Mouse (Mus musculus) lung, adult 2 months (tissue): ENCODE data around the gene Iqgap1. TPM values are rescaled to one million over a fixed set of nuclear protein-coding genes. Genes with fewer than 3 reads are reported as not detected.
A peak's percentile ranks its signal among the peaks of the same experiment; 100 is the strongest.

Source experiments
- DNase-seq: peaks from one replicate; pipeline ENCODE4 v3.0.0; 2022
- H3K4me1 ChIP-seq: fragments of 200-500 bp; 2 replicates; pipeline ENCODE4 v1.6.1; 2011; ENCODE audit warnings: low read length; ENCODE audit not compliant: control insufficient read depth, insufficient read depth
- H3K4me3 ChIP-seq: fragments of 200-500 bp; replicated peaks from 2 replicates; pipeline ENCODE3; 2011; ENCODE audit warnings: low read depth, mild to moderate bottlenecking, control low read depth, low read length; ENCODE audit errors: extremely low read depth
- CTCF ChIP-seq: fragments of 200-500 bp; IDR thresholded peaks from 2 replicates; pipeline ENCODE4 v1.5.1; 2011; ENCODE audit warnings: mild to moderate bottlenecking, low read length, control low read depth; ENCODE audit not compliant: insufficient read depth
- POLR2A ChIP-seq: fragments of 200-500 bp; IDR thresholded peaks from 2 replicates; pipeline ENCODE4 v1.6.1; 2011; ENCODE audit warnings: low read depth, mild to moderate bottlenecking, control low read depth, low read length, borderline replicate concordance; ENCODE audit errors: extremely low read depth
- WGBS: fragments of 180-500 bp; shearing (Covaris S2); methylation state at CpG from one replicate; pipeline ENCODE4 v1.1.7; 2018; 5-methylcytosine and 5-hydroxymethylcytosine counted together
- polyA plus RNA-seq: library from polyadenylated mRNA; depleted of rRNA; stranded (reverse); fragments of >200 nt; gene quantifications from 2 replicates; pipeline ENCODE4 v1.2.3, GENCODE M21; 2012

Gene Iqgap1
- polyA plus RNA-seq, 1 experiment: 135 TPM

- Histone ChIP-seq H3K4me3 (no peak overlapping the region), H3K4me1 (no peaks in the 10 kb centered on the region)
- DNase-seq: no peak
- TF ChIP-seq POLR2A (no peak), CTCF (no peak)
- 81% methylated on average over 10 of the region's 10 CpGs for WGBS
These were observed 89.6 kb downstream of the Iqgap1 start for GRCm38 (mm10) chr7:80736199-80736598.

- TF ChIP-seq CTCF (no peak), POLR2A (no peak)
- Histone ChIP-seq H3K4me1 (no peaks in the 10 kb centered on the region), H3K4me3 (no peak overlapping the region)
- WGBS: 75% methylated on average over 11 of the region's 11 CpGs
- DNase-seq: no peak
These were observed 92.8 kb downstream of the Iqgap1 start for GRCm38 (mm10) chr7:80732986-80733385.

- Histone ChIP-seq H3K4me1 (no peaks in the 10 kb centered on the region), H3K4me3 (no peak overlapping the region)
- peak; percentile 90 for TF ChIP-seq CTCF
- TF ChIP-seq POLR2A: no peak
- peak; percentile 69 for DNase-seq
- WGBS: 26% methylated on average over 8 of the region's 8 CpGs
These were observed 96.1 kb downstream of the Iqgap1 start for GRCm38 (mm10) chr7:80729662-80730061.

GRCm38 (mm10) chr7:80721041-80721440, 104.7 kb downstream of the Iqgap1 start:
- WGBS: 66% methylated on average over 9 of the region's 9 CpGs
- H3K4me3 ChIP-seq: no peak overlapping the region
- TF ChIP-seq POLR2A (no peak), CTCF (no peak)
- no peak for DNase-seq
- H3K4me1 ChIP-seq: no peaks in the 10 kb centered on the region

GRCm38 (mm10) chr7:80719582-80719981, 106.2 kb downstream of the Iqgap1 start:
- TF ChIP-seq POLR2A (no peak), CTCF (no peak)
- H3K4me1 ChIP-seq: no peaks in the 10 kb centered on the region
- no peak for DNase-seq
- WGBS: 95% methylated on average over 7 of the region's 7 CpGs
- H3K4me3 ChIP-seq: no peak overlapping the region

- no peaks in the 10 kb centered on the region for H3K4me1 ChIP-seq
- H3K4me3 ChIP-seq: no peak overlapping the region
- no peak for TF ChIP-seq POLR2A
- no peak for TF ChIP-seq CTCF
- no peak for DNase-seq
- 87% methylated on average over 2 of the region's 2 CpGs for WGBS
These were observed 106.7 kb downstream of the Iqgap1 start for GRCm38 (mm10) chr7:80719038-80719437.

- Histone ChIP-seq H3K4me3 (no peak overlapping the region), H3K4me1 (no peaks in the 10 kb centered on the region)
- TF ChIP-seq CTCF (no peak), POLR2A (no peak)
- 69% methylated on average over 8 of the region's 8 CpGs for WGBS
- DNase-seq: no peak
These were observed 107.3 kb downstream of the Iqgap1 start for GRCm38 (mm10) chr7:80718471-80718870.

GRCm38 (mm10) chr7:80716758-80717157, 109.0 kb downstream of the Iqgap1 start:
- no peak overlapping the region for H3K4me3 ChIP-seq
- TF ChIP-seq POLR2A: no peak
- TF ChIP-seq CTCF: no peak
- DNase-seq: no peak
- H3K4me1 ChIP-seq: no peaks in the 10 kb centered on the region
- 83% methylated on average over 9 of the region's 9 CpGs for WGBS

GRCm38 (mm10) chr7:80715306-80715705, 110.5 kb downstream of the Iqgap1 start:
- TF ChIP-seq CTCF (no peak), POLR2A (no peak)
- Histone ChIP-seq H3K4me3 (no peak overlapping the region), H3K4me1 (no peaks in the 10 kb centered on the region)
- 86% methylated on average over 7 of the region's 7 CpGs for WGBS
- DNase-seq: no peak

GRCm38 (mm10) chr7:80711496-80711895, 114.3 kb downstream of the Iqgap1 start:
- no peak for DNase-seq
- no peak for TF ChIP-seq CTCF
- no peak for TF ChIP-seq POLR2A
- WGBS: 32% methylated on average over 8 of the region's 8 CpGs

More at GRCm38 (mm10) chr7:80711496-80711895, 114.3 kb downstream of the Iqgap1 start:
- no peaks in the 10 kb centered on the region for H3K4me1 ChIP-seq
- H3K4me3 ChIP-seq: no peak overlapping the region
